Mouse (Mus musculus) heart, adult 2 months (tissue): Measurements from ENCODE around the gene Tspan31. TPM values are rescaled to one million over a fixed set of nuclear protein-coding genes. Genes with fewer than 3 reads are reported as not detected.

ENCODE experiments used
- DNase-seq, 2 experiments: peaks; one replicate each; pipeline ENCODE4 v3.0.0; 2021
- H3K27ac ChIP-seq: fragments of 200-600 bp; 2 replicates; pipeline ENCODE4 v1.8.1; 2022
- H3K27me3 ChIP-seq: fragments of 200-500 bp; 2 replicates; pipeline ENCODE4 v1.6.1; 2012; ENCODE audit warnings: mild to moderate bottlenecking, low read length, inconsistent platforms, mixed read lengths; ENCODE audit not compliant: control insufficient read depth, insufficient read depth
- H3K36me3 ChIP-seq: fragments of 200-500 bp; 2 replicates; pipeline ENCODE4 v1.6.1; 2012; ENCODE audit warnings: low read length, inconsistent platforms; ENCODE audit not compliant: control insufficient read depth, insufficient read depth
- H3K4me1 ChIP-seq: fragments of 200-500 bp; 2 replicates; pipeline ENCODE4 v1.6.1; 2011; ENCODE audit warnings: low read length; ENCODE audit not compliant: control insufficient read depth, insufficient read depth
- H3K4me3 ChIP-seq: fragments of 200-600 bp; 2 replicates; pipeline ENCODE4 v1.8.1; 2022
- H3K79me2 ChIP-seq: fragments of 200-500 bp; replicated peaks from 2 replicates; pipeline ENCODE4 v1.6.1; 2012; ENCODE audit warnings: mild to moderate bottlenecking, inconsistent platforms, low read length, moderate library complexity, mixed read lengths; ENCODE audit not compliant: control insufficient read depth, insufficient read depth
- H3K9ac ChIP-seq: fragments of 200-500 bp; 2 replicates; pipeline ENCODE4 v1.6.1; 2012; ENCODE audit warnings: low read depth, mild to moderate bottlenecking, control low read depth, inconsistent platforms, low read length, mixed read lengths
- CTCF ChIP-seq: fragments of 200-600 bp; IDR thresholded peaks from 2 replicates; pipeline ENCODE4 v1.8.1; 2022; ENCODE audit warnings: antibody characterized with exemption, mild to moderate bottlenecking, moderate library complexity
- EP300 ChIP-seq: fragments of 200-500 bp; IDR thresholded peaks from 2 replicates; pipeline ENCODE4 v1.6.1; 2011; ENCODE audit warnings: low read depth, low read length, control low read depth; ENCODE audit not compliant: insufficient read depth
- POLR2A ChIP-seq: fragments of 200-500 bp; IDR thresholded peaks from 2 replicates; pipeline ENCODE4 v1.6.1; 2011; ENCODE audit warnings: mild to moderate bottlenecking, low read depth, low read length, control low read depth; ENCODE audit not compliant: insufficient read depth
- WGBS: fragments of 180-500 bp; shearing (Covaris S2); methylation state at CpG from one replicate; pipeline ENCODE4 v1.1.7; 2018; 5-methylcytosine and 5-hydroxymethylcytosine counted together
- intact Hi-C: fragments of 180-260 bp; cut with DNase I; formaldehyde crosslinking; loops from one replicate; pipeline ENCODE4 v1.15.1; 2025
- polyA plus RNA-seq: library from polyadenylated mRNA; depleted of rRNA; stranded (reverse); fragments of >200 nt; gene quantifications from 2 replicates; pipeline ENCODE4 v1.2.3, GENCODE M21; 2012
- total RNA-seq, 2 experiments: library from RNA; stranded (reverse); gene quantifications; 2 replicates each; pipeline ENCODE4 v1.2.3; 2021

The Tspan31 gene
- total and polyA plus RNA-seq, 3 experiments: 39.3 to 67.6 (median 51.0) TPM

GRCm38 (mm10) chr10:127056490-127056889 is 13.6 kb downstream of the Tspan31 start:
- H3K4me3 ChIP-seq: no peak overlapping the region
- intact Hi-C loops: no loop called here
- no peaks in the 10 kb centered on the region for H3K27me3 ChIP-seq
- H3K36me3 ChIP-seq: no peaks in the 10 kb centered on the region
- peaks cover 2% of the 10 kb centered on the region; the same call in 1 of the 2 replicates for H3K4me1 ChIP-seq
- H3K79me2 ChIP-seq: no peaks in the 10 kb centered on the region
- H3K9ac ChIP-seq: no peak overlapping the region
- WGBS: 88% methylated on average over 20 of the region's 20 CpGs
- H3K27ac ChIP-seq: no peak overlapping the region
- TF ChIP-seq POLR2A (no peak), CTCF (no peak), EP300 (no peak)
- no peak for DNase-seq

DNA sequence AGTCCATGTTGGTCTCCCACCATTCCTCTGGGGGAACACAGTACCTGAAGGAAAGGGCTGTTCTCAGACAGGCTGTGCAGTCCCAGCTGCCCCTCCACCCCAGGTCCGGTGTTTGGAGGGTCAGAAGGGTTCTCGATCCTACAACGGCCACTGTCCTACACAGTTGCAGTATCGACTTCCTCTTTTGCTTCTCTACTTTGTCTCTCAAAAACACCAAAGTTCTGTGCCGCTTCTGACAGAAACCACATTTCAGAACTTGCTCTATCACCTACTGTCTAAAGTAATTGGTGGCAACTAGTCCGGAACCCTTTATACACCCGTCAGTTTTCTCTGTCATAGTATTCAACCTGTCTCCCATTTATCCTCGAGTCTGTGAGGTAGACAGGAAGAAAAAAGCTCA is 14.7 kb downstream of the Tspan31 start:
- intact Hi-C loops: no loop called here
- WGBS: 81% methylated on average over 8 of the region's 8 CpGs
- H3K36me3 ChIP-seq: no peaks in the 10 kb centered on the region
- no peak overlapping the region for H3K9ac ChIP-seq
- peaks cover under 1% of the 10 kb centered on the region; the same call in 1 of the 2 replicates for H3K4me1 ChIP-seq
- H3K79me2 ChIP-seq: no peaks in the 10 kb centered on the region
- H3K27ac ChIP-seq: no peak overlapping the region
- no peak overlapping the region for H3K4me3 ChIP-seq
- no peak for DNase-seq
- no peaks in the 10 kb centered on the region for H3K27me3 ChIP-seq
- TF ChIP-seq CTCF (no peak), EP300 (no peak), POLR2A (no peak)

DNA sequence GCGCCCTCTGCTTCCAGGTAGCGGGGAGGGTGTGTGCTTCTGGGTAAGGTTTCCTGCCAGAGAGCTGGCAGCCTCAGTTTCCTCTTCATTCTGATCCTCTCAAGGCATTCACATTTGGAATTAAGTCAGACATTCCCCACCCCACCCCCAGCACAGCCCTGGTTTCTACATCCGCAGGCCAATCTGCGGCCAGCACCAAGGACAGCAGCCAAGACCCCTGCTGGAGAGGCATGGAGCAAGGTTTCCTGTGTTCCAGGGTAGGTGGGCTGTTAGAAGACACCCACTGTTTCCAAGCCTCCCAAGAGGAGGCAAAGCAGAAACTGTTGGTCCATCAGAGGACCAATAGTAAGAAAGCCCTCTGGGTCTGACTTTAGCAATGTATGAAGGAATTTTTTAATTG is 15.4 kb downstream of the Tspan31 start:
- Histone ChIP-seq H3K9ac (no peak overlapping the region), H3K4me1 (no peaks in the 10 kb centered on the region), H3K4me3 (no peak overlapping the region), H3K27me3 (peaks cover 3% of the 10 kb centered on the region; the same call in 1 of the 2 replicates), H3K27ac (no peak overlapping the region), H3K79me2 (no peaks in the 10 kb centered on the region), H3K36me3 (no peaks in the 10 kb centered on the region)
- no peak for DNase-seq
- WGBS: 73% methylated on average over 4 of the region's 4 CpGs
- intact Hi-C loops: no loop called here
- TF ChIP-seq POLR2A (no peak), CTCF (no peak)

DNA sequence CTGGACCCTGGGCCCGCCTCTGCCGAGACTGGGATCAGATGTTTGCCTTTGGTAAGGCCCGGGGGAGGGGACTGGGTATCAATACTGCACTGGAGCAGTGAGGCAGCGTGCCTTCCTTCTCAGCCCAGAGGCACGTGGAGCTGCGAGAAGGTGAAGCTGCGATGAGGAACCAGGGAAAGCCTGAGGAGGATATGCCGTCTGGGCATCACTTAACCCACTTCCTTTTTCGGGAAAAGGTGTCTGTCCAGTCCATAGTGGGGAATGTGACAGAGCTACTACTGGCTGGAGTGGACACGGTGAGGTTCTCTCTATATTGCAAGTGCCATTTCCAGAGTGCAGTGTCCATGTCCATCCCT is 20.0 kb downstream of the Tspan31 start:
- no peak overlapping the region for H3K27ac ChIP-seq
- no peaks in the 10 kb centered on the region for H3K79me2 ChIP-seq
- H3K27me3 ChIP-seq: peaks cover 13% of the 10 kb centered on the region
- peaks cover 1% of the 10 kb centered on the region for H3K4me1 ChIP-seq
- no peak for TF ChIP-seq EP300
- no peak for TF ChIP-seq POLR2A
- TF ChIP-seq CTCF: no peak
- 18% methylated on average over 10 of the region's 10 CpGs for WGBS
- intact Hi-C loops: no loop called here
- no peak overlapping the region for H3K9ac ChIP-seq
- H3K36me3 ChIP-seq: no peaks in the 10 kb centered on the region
- DNase-seq: no peak
- H3K4me3 ChIP-seq: no peak overlapping the region

GRCm38 (mm10) chr10:127049395-127050118 is 20.5 kb downstream of the Tspan31 start:
- H3K79me2 ChIP-seq: no peaks in the 10 kb centered on the region
- H3K27ac ChIP-seq: no peak overlapping the region
- WGBS: 4% methylated on average over 29 of the region's 29 CpGs
- DNase-seq: no peak
- H3K4me1 ChIP-seq: peaks cover 1% of the 10 kb centered on the region
- H3K9ac ChIP-seq: no peak overlapping the region
- intact Hi-C loops: no loop called here
- peaks cover 13% of the 10 kb centered on the region for H3K27me3 ChIP-seq
- TF ChIP-seq EP300 (no peak), CTCF (peak; percentile 25)
- H3K36me3 ChIP-seq: no peaks in the 10 kb centered on the region
- no peak overlapping the region for H3K4me3 ChIP-seq

- DNase-seq: no peak
- Histone ChIP-seq H3K9ac (no peak overlapping the region), H3K27me3 (peaks cover 13% of the 10 kb centered on the region), H3K27ac (no peak overlapping the region), H3K79me2 (no peaks in the 10 kb centered on the region), H3K4me3 (no peak overlapping the region), H3K4me1 (peaks cover 1% of the 10 kb centered on the region), H3K36me3 (no peaks in the 10 kb centered on the region)
- TF ChIP-seq EP300: no peak
- intact Hi-C loops: no loop called here
- 7% methylated on average over 35 of the region's 35 CpGs for WGBS
Measured at GRCm38 (mm10) chr10:127048608-127049394, 21.3 kb downstream of the Tspan31 start.
